Mouse (Mus musculus) erythroblast, embryonic 14.5 days (primary cell): ENCODE results near the gene Qprt.

Source experiments
- GATA1 ChIP-seq: IDR thresholded peaks from 2 replicates; pipeline ENCODE4 v1.6.1; 2012; ENCODE audit warnings: low read length, inconsistent platforms, mixed read lengths
- TAL1 ChIP-seq: IDR thresholded peaks from 3 replicates; pipeline ENCODE4 v1.6.1; 2012; ENCODE audit warnings: low read length, inconsistent platforms, mixed read lengths

DNA sequence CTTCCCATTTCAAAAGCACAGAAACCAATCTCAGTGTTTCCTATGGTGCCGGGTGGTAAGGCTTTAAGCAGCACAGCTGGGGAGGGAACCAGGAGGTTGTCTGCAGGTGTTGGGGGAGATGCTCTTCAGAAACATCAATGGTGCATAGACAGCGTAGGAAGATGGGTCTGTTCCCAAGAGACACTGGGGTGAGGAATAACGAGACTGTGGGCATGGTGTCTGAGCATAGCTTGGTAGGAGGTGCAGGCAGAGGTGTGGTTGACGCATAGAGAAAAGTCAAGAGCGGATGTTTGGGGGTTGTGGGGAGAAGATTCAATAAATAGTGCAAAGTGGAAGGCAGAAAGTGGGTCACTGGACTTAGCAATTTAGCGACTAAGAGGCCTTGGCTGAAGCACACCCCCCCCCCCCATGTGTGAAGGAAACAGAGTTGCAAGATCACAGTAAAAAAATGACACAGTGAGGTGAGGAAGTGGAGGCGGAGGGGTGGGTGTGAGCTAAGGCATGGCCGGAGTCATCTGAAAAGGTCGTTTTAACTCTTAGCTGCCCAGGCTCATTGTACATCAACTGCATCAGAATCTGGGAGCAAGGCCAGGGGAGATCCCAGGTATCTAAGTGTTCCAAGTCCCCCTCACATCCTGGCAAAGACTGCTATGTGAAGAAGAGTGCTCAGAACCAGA, 9.0 kb downstream of the Qprt start:
- TF ChIP-seq GATA1 = no peak
- TF ChIP-seq TAL1 = no peak
